Mouse (Mus musculus) spleen, postnatal 4 days (tissue): Measurements from ENCODE around the gene Sept1.
"Not testable (repeated sequence)": the region's sequence is repeated elsewhere in the genome, so short reads cannot be mapped to it uniquely, and the experiment has no call there.

ENCODE experiments used
- DNase-seq, 2 experiments: peaks; one replicate each; pipeline ENCODE4 v3.0.0; 2022; ENCODE audit warnings: low spot score in 2 of 2

Sept1 gene

GRCm38 (mm10) chr7:127194633-127195029, 38.3 kb downstream of the Sept1 start:
- DNase-seq: peak in 1 of 2 experiments; percentile 61

- peak in 1 of 2 experiments; percentile 65 for DNase-seq
These were observed 38.8 kb downstream of the Sept1 start for GRCm38 (mm10) chr7:127194011-127194632.

GRCm38 (mm10) chr7:127192989-127193388, 39.9 kb downstream of the Sept1 start:
- DNase-seq: no peak

- DNase-seq: no peak
These were observed 42.3 kb downstream of the Sept1 start for GRCm38 (mm10) chr7:127190672-127191071.

GRCm38 (mm10) chr7:127188305-127189276, 44.3 kb downstream of the Sept1 start:
- DNase-seq: peak in 1 of 2 experiments; percentile 63

GRCm38 (mm10) chr7:127187351-127187750, 45.6 kb downstream of the Sept1 start:
- DNase-seq: no peak

- DNase-seq: peak in 1 of 2 experiments; percentile 62
These were observed 47.3 kb downstream of the Sept1 start for GRCm38 (mm10) chr7:127185601-127186000.

GRCm38 (mm10) chr7:127184720-127185119, 48.2 kb downstream of the Sept1 start:
- DNase-seq: no peak

- peak; percentile 63 to 72 for DNase-seq
These were observed 49.1 kb downstream of the Sept1 start for GRCm38 (mm10) chr7:127183828-127184227.

- no peak for DNase-seq
These were observed 49.6 kb downstream of the Sept1 start for GRCm38 (mm10) chr7:127183345-127183744.

- DNase-seq: not testable (repeated sequence)
These were observed 51.2 kb downstream of the Sept1 start for GRCm38 (mm10) chr7:127181724-127182123.

- DNase-seq: no peak
These were observed 52.1 kb downstream of the Sept1 start for GRCm38 (mm10) chr7:127180783-127181182.

- DNase-seq: no peak
These were observed 56.0 kb downstream of the Sept1 start for GRCm38 (mm10) chr7:127176937-127177336.

GRCm38 (mm10) chr7:127166501-127166900, 66.4 kb downstream of the Sept1 start:
- DNase-seq: no peak

GRCm38 (mm10) chr7:127165607-127166493, 67.1 kb downstream of the Sept1 start:
- DNase-seq: no peak
